Comparison of ENCODE assay signal across 11 mouse cellular contexts in the genomic region with DNA sequence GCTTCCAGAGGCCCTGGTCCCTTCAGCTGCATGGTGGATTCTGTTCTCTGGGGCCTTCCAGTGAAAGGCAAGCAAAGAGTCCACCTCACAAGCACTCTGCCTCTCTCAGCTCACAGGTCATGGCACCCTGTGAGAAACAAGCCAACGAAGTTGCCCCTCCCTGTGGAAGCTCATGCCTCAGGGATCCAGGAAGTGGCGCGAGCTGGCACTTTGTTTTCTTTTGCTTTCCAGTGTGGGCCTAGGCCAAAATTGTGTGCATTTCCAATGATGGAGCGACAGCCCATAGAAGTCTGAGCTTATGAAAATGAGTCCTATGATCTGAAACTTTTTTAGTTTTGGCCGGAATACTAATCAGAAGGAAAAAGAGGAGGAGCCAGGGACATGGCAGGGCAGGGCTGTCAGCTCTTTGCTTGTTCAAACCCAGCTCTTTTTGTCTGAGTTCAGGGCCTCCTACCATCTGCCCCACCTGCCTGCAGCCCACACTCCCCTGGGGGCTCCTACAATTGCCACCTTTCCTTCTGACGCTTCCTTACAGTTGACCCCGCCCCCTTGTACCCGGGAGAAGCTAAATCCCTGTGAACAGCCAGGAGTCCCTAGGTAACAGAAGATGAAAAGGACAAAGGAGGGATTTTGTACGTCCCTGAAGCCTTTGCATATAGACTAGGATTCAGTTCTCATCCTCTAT. TPM values are rescaled to one million over a fixed set of nuclear protein-coding genes. Genes with fewer than 3 reads are reported as not detected.
DNase-seq lines count a peak whose midpoint lies in the region; ATAC-seq and TF ChIP-seq lines count a peak whose summit lies in the region.
"Had no signal": no experiment of that assay in that cellular context is flagged by ENCODE, and none has a peak within 500 bp of the region (broad histone marks: within the 10 kb centered on the region; RNA-seq: fewer than 3 reads in every experiment).

No protein-coding gene starts in this region.

- TF ChIP-seq CTCF in gastrocnemius, adult 2 months (IDR thresholded peaks at IDR 0.05) = no peak
- TF ChIP-seq CTCF in liver, postnatal 0 days (IDR thresholded peaks at IDR 0.05; ENCODE audit: low read depth) = no peak

- no peaks in the 10 kb centered on the region for H3K36me3 ChIP-seq in liver, postnatal 0 days (replicated peaks; ENCODE audit: insufficient read depth, low read length)
- peaks cover 3% of the 10 kb centered on the region for H3K36me3 ChIP-seq in embryonic facial prominence, embryonic 10.5 days (replicated peaks)
- H3K36me3 ChIP-seq in midbrain, embryonic 15.5 days (replicated peaks) = no peaks in the 10 kb centered on the region
- H3K36me3 ChIP-seq: limb, embryonic 12.5 days had no signal

- peaks cover 5% of the 10 kb centered on the region; the same call in 1 of the 2 replicates for H3K27me3 ChIP-seq in liver, postnatal 0 days (ENCODE audit: insufficient read depth, low read length)
- H3K27me3 ChIP-seq in embryonic facial prominence, embryonic 10.5 days (replicated peaks; ENCODE audit: low read depth, poor library complexity, severe bottlenecking) = peaks cover 57% of the 10 kb centered on the region
- H3K27me3 ChIP-seq in midbrain, embryonic 15.5 days (replicated peaks) = 0 out of 2 replicates have a peak, but pooled peaks cover 3% of the 10 kb centered on the region

- TF ChIP-seq EP300 in liver, postnatal 0 days (IDR thresholded peaks at IDR 0.05; ENCODE audit: low read depth) = no peak

- ATAC-seq in liver, postnatal 0 days = no peak
- ATAC-seq in midbrain, embryonic 15.5 days (replicated peaks) = no peak

- WGBS in liver, postnatal 0 days (ENCODE audit: insufficient replicate concordance) = 45% methylated on average over 9 of the region's 9 CpGs
- WGBS in embryonic facial prominence, embryonic 10.5 days = 42% methylated on average over 9 of the region's 9 CpGs
- WGBS in midbrain, embryonic 15.5 days = 33% methylated on average over 9 of the region's 9 CpGs

- H3K4me1 ChIP-seq in liver, postnatal 0 days (ENCODE audit: insufficient read depth) = no peaks in the 10 kb centered on the region
- H3K4me1 ChIP-seq in embryonic facial prominence, embryonic 10.5 days = peaks cover 9% of the 10 kb centered on the region
- peaks cover 7% of the 10 kb centered on the region for H3K4me1 ChIP-seq in midbrain, embryonic 15.5 days
- H3K4me1 ChIP-seq: limb, embryonic 12.5 days had no signal

- peak overlapping the region; percentile 79 for H3K27ac ChIP-seq in gastrocnemius, adult 2 months
- peak overlapping the region; percentile 34 for H3K27ac ChIP-seq in liver, postnatal 0 days (ENCODE audit: low read depth)
- H3K27ac ChIP-seq in embryonic facial prominence, embryonic 10.5 days (replicated peaks) = no peak overlapping the region
- H3K27ac ChIP-seq in midbrain, embryonic 15.5 days = 0 out of 2 replicates have a peak overlapping the region, but pooled peaks have one; percentile 25
- H3K27ac ChIP-seq: limb, embryonic 12.5 days had no signal

- DNase-seq in gastrocnemius, adult 2 months = no peak
- no peak for DNase-seq in gastrocnemius, adult 8-10 months (ENCODE audit: low spot score in 2 of 2)
- no peak for DNase-seq in liver, postnatal 0 days
- no peak for DNase-seq in liver
- peak; percentile 11 for DNase-seq in embryonic facial prominence, embryonic 10.5 days (ENCODE audit: low spot score)
- DNase-seq in adrenal gland, postnatal 14 days = no peak
- DNase-seq in urinary bladder, postnatal 4 days (ENCODE audit: low spot score in 2 of 2) = no peak

- intact Hi-C loops in gastrocnemius, adult 2 months (cut with DNase I) = no loop called here

- H3K9me3 ChIP-seq in liver, postnatal 0 days (ENCODE audit: low read length) = no peaks in the 10 kb centered on the region
- no peaks in the 10 kb centered on the region for H3K9me3 ChIP-seq in embryonic facial prominence, embryonic 10.5 days
- H3K9me3 ChIP-seq in midbrain, embryonic 15.5 days = no peaks in the 10 kb centered on the region
- H3K9me3 ChIP-seq: limb, embryonic 12.5 days had no signal

- 0 out of 2 replicates have a peak overlapping the region, but pooled peaks have one; percentile 18 for H3K4me2 ChIP-seq in liver, postnatal 0 days (ENCODE audit: low read depth, low read length)
- no peak overlapping the region for H3K4me2 ChIP-seq in midbrain, embryonic 15.5 days
- H3K4me2 ChIP-seq: limb, embryonic 12.5 days had no signal

- H3K4me3 ChIP-seq in gastrocnemius, adult 2 months = peak overlapping the region; percentile 42
- no peak overlapping the region for H3K4me3 ChIP-seq in liver, postnatal 0 days (ENCODE audit: low read depth, low read length)
- H3K4me3 ChIP-seq in embryonic facial prominence, embryonic 10.5 days = no peak overlapping the region
- H3K4me3 ChIP-seq in midbrain, embryonic 15.5 days = no peak overlapping the region
- H3K4me3 ChIP-seq: limb, embryonic 12.5 days; myocyte had no signal

- H3K9ac ChIP-seq in liver, postnatal 0 days (replicated peaks) = no peak overlapping the region
- no peak overlapping the region for H3K9ac ChIP-seq in midbrain, embryonic 15.5 days
- H3K9ac ChIP-seq: limb, embryonic 12.5 days had no signal

RNA-seq across cellular contexts. Expression of gene Tmsb4x, which starts 2.9 kb away (rescaled TPM):
- total RNA-seq in gastrocnemius, adult 2 months (2021) = 100 to 1,000 TPM; 120 to 207 TPM
- 100 to 1,000 TPM; 149 to 210 (median 158) TPM for total RNA-seq in gastrocnemius, adult 8-10 months (2022)
- 1,722 and 1,837 TPM in 2 replicates for polyA plus RNA-seq in liver, postnatal 0 days (2015; fragmentation: Nextera tagmentation; extraction: Ambion mirVana)
- 2,138 and 2,201 TPM in 2 replicates for polyA plus RNA-seq in embryonic facial prominence, embryonic 10.5 days (2016; fragmentation: Nextera tagmentation; extraction: Ambion mirVana)
- polyA plus RNA-seq in midbrain, embryonic 15.5 days (2015; fragmentation: Nextera tagmentation; extraction: Ambion mirVana) = 4,195 and 4,308 TPM in 2 replicates
- total RNA-seq in adrenal gland, postnatal 14 days (2021) = 525 and 794 TPM in 2 replicates

RNA-seq across cellular contexts. Expression of gene Tlr8, which starts 52.1 kb away (rescaled TPM):
- under 1 TPM; 0.36 to 0.73 TPM for total RNA-seq in gastrocnemius, adult 2 months (2021)
- under 1 TPM in 3 of 4 experiments, not detected in 1; 0.29 to 0.83 (median 0.46) TPM for total RNA-seq in gastrocnemius, adult 8-10 months (2022)
- polyA plus RNA-seq in liver, postnatal 0 days (2015; fragmentation: Nextera tagmentation; extraction: Ambion mirVana) = 0.96 and 1.2 TPM in 2 replicates
- 0.05 TPM in 1 of 2 replicates, not detected in the other for polyA plus RNA-seq in embryonic facial prominence, embryonic 10.5 days (2016; fragmentation: Nextera tagmentation; extraction: Ambion mirVana)
- polyA plus RNA-seq in midbrain, embryonic 15.5 days (2015; fragmentation: Nextera tagmentation; extraction: Ambion mirVana) = 0.15 TPM in 1 of 2 replicates, not detected in the other
- total RNA-seq in adrenal gland, postnatal 14 days (2021) = 0.78 and 1.2 TPM in 2 replicates
- polyA plus RNA-seq: C2C12, myocyte had no signal
